Mouse (Mus musculus) cerebellum, adult 2 months (tissue): ENCODE measurements around the gene Wdr11.

ENCODE experiments used
- CTCF ChIP-seq: fragments of 200-500 bp; IDR thresholded peaks from 2 replicates; pipeline ENCODE4 v1.5.1; 2011; ENCODE audit warnings: low read depth, mild to moderate bottlenecking, control low read depth, low read length, moderate library complexity, borderline replicate concordance; ENCODE audit not compliant: insufficient read depth
- POLR2A ChIP-seq: fragments of 200-500 bp; IDR thresholded peaks from 2 replicates; pipeline ENCODE4 v1.6.1; 2011; ENCODE audit warnings: low read length, control low read depth, borderline replicate concordance; ENCODE audit not compliant: insufficient read depth

- peak; percentile 92 for TF ChIP-seq CTCF
- TF ChIP-seq POLR2A: no peak
These were observed 57.3 kb downstream of the Wdr11 start for GRCm38 (mm10) chr7:129648938-129649337.
